Mouse (Mus musculus) c-Kit-negative CD71-positive TER-119-positive erythroid progenitor cells, embryonic 14.5 days (primary cell): ENCODE measurements around the gene Ina.
A peak's percentile ranks its signal among the peaks of the same experiment; 100 is the strongest.
"Not testable (repeated sequence)": the region's sequence is repeated elsewhere in the genome, so short reads cannot be mapped to it uniquely, and the experiment has no call there.

ENCODE experiments used
- DNase-seq: peaks from one replicate; pipeline ENCODE4 v3.0.0-alpha.2; 2013; ENCODE audit warnings: low read depth, low spot score

The Ina gene

DNA sequence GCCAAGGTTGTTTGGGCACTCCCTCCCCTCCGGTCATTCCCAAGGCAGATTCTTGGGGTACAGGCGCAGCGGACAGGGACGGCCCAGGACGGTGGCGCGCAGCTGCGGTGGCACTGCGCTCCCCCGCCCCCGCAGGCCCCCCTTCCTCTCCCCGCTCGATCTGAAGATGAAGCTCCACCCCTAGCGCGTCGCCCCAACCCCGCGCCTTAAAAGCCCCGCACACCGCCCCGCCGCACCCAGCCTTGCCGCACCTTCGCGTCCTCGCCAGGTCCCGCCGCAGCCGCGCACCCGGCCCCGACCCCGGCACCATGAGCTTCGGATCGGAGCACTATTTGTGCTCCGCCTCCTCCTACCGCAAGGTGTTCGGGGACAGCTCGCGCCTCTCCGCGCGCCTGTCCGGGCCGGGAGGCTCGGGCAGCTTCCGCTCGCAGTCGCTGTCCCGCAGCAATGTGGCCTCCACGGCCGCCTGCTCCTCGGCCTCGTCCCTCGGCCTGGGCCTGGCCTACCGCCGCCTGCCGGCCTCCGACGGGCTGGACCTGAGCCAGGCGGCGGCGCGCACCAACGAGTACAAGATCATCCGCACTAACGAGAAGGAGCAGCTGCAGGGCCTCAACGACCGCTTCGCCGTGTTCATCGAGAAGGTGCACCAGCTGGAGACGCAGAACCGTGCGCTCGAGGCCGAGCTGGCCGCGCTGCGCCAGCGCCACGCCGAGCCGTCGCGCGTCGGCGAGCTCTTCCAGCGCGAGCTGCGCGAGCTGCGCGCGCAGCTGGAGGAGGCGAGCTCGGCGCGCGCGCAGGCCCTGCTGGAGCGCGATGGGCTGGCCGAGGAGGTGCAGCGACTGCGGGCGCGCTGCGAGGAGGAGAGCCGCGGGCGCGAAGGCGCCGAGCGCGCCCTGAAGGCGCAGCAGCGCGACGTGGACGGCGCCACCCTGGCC, at the start of gene Ina, which contains the start of gene Nt5c2:
Gene Ina (plus strand): TSS at position 252 of the 935 bp plus-strand sequence.
Gene Nt5c2 (minus strand): TSS at position 707 of the 935 bp plus-strand sequence.
- DNase-seq, result no peak

DNA sequence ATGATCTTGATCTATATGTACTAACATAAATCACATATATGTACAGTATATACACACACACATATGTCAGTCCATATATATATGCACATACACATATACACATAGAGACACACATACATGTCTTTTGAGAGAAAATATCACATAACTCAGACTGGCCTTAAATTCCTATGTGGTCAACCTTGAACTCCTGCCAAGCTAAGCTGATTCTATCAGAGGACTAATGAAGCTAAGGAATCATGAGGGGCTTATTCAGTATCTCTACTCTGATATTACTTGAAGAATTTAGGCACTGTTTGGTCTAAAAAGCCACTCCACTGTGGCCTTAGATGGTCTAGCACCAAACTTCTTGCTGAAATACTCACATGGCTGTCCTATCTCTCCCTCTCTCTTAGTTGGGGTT, 49.0 kb upstream of the Ina start:
- DNase-seq, result no peak

DNA sequence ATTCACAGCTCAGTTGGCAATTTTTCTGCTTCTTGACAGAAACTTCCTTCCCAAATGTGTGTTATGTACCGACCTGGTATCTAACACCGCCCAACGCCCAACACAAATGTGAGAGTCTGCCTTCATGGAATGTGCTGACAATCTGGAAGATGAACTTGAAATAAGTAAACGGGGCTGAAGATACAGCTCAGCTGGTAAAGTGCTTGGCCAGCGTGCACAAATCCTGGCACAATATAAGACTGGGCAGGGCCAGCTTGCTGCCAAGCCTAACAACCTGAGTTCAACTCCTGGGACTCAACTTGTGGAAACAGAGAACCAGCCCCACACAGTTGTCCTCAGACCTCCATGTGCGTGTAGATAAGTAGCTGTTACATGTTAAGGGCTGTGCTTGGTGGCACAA, 48.2 kb upstream of the Ina start:
- no peak for DNase-seq

DNA sequence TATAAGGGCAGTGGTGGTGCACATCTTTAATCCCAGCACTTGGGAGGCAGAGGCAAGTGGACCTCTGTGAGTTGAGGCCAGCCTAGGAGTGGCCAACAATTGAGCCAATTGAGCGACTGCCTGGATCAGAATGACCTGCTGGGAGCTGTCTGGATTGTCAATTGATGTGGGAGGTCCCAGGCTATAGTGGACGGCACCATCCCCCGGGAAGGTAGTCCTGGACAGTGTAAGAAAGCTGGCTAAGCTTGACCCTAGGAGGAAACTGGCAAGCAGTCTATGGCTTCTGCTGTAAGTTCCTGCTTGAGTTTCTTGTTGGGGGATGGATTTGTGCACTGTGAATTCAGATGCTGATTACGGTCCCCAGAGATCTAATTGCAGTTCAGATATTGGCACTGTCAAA, 46.6 kb upstream of the Ina start:
- no peak for DNase-seq

DNA sequence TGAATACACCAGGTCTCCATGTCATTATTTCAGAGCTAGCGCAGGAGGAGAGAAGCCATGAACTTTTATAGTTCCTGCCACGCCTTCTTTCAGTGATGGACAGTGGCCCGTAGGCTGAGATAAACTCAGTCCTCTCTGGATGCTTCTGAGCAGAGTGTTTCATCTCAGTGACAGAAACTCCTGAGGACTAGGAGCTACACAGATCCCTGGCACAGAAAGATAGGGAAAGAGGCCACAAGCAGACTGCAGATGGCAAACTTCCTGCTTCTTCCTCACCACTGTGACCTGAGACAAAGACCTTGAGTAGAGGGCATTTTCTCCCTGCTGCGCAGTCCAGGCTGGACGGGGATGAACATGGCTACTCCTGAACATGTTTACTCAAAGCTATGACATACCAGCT, 45.7 kb upstream of the Ina start:
- no peak for DNase-seq

DNA sequence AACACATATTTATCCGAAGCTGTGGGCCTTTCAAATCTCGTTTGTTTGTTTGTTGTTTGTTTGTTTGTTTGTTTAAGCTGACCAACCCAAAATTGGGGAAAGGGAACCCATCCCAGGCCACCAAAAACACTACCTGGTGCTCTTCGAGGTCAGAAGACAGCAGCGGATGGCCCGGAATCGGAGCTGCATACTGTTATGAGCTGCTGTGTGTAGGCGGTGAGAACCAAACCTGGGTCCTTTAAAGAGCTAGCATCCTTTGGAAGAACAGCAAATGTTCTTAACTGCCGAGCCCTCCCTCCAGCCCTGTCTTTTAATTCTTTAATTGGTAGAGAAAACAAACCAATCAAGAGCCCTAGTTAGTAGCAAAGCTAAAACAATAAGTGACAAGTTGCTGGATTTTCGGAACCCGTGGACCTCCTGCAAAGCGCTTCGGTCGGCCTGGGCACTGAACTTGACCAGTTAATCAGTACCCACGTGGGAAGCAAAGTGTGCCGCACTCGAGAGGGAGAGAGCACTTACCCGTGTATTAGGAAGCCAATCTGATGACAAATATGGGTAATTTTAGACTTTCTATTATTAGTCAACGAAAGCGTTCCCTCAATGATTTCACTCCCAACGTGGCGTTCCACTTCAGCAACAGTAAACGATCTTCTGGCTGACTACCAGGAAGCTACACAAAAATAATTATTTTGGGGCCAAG, 45.1 kb upstream of the Ina start:
- DNase-seq, result no peak

DNA sequence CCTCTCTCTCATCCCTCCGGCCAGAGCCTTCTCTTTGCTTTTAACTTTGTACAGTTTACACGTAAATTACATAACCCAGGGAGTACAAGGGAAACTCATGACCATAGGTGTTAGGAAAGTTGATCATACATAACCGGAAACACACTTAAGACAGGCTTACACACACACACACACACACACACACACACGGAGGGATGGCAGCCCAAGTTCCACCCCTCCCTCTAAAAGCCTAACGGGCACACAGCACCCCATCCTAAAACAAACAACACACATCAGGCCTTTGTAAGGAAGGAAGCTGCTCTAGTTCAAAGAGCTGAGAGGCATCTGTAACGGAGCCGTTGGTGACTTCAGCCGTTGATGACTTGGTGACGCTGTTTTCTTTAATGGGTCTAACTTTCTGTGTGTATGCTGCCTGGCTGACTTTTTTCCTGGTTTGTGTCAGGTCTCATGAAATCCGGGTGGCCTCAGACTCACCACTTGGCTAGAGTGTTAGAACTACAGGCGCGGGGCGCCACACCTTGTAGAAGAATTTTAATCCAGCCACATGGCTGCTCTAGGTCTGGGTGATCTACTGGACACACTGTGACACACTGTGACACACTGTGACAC, 44.3 kb upstream of the Ina start:
- DNase-seq, result no peak

DNA sequence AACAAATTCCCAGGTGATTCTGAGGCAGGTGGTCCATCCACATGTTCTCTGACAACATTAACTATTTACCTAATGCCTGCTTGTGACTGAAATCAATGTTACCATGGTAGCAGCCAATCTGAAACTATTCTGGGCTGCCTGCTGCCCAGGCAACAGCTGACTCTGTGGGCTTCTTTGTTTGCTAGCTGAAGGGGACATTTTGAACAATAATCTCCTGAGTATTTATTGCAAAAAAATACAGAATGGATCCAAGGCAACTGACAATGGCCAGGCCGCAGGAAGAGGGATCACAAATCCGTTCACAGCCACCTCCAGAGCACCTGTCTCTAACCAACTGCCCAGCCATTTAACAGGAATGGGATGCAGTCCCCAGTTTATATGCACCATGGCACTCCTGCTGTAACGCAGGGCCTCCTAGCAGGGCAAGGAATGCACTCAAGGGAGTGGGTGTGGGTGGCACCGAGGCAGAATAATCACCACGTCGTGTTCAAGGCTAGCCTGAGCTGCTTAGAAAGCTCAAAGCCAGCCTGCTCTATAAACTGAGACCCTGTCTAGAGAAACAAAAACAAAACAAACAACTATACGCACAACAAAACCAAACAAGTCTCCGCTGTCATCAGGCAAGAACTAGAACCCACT, 43.3 kb upstream of the Ina start:
- no peak for DNase-seq

DNA sequence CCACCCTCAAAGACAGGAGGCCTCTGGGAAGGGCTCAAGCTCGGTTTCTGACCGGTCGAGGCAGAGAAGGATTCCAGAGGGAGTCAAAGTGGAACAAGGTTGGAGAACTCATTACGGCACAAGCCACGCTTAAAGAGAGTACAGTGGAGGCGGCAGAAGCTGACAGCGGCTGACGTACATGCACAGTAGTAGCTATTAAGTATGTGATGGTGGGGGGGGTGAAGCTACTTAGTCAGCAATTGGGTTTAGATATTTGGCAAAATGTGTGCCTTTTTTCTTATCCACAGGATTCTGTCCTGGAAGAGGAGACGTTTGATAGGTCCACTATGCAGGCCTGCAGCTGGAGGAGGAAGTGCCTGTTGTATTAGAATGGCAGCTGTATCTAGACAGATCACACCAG, 42.8 kb upstream of the Ina start:
- no peak for DNase-seq

DNA sequence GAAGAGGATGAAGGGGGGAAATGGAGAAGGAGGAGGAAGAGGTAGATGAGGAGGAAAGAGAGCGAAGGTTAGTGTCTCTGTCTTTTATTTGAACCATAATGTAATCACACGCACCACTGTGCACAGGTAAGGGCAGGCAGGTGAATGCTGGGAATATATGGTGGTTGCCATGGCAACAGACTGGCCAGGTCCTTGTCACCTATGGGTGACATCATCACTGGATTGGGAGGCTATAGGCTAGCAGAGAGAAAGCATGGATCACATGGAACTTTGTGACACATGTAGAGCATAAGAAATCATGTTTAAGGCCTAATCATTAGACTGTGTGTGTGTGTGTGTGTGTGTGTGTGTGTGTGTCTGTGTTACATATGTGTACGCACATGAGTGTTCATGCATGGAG, 42.3 kb upstream of the Ina start:
- DNase-seq, result no peak

DNA sequence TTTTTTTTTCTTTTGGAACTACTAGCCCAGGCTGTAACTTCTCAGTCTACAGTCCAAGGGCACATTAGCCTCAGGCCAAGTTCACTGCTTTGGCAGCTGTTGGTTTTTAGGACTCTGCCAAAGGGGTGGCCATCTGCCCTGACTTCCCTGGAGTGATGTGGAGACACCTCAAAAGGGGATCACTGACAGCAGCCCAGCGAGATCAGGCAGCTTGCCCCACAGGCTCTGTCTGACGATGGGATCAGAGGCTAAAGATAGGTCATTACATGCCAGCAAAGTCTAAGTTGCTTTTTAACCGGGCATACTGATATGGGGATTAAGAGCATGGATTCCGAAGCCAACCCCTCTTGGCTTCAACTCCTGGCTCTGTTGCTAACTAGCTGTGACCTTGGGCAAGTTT, 38.9 kb upstream of the Ina start:
- no peak for DNase-seq

DNA sequence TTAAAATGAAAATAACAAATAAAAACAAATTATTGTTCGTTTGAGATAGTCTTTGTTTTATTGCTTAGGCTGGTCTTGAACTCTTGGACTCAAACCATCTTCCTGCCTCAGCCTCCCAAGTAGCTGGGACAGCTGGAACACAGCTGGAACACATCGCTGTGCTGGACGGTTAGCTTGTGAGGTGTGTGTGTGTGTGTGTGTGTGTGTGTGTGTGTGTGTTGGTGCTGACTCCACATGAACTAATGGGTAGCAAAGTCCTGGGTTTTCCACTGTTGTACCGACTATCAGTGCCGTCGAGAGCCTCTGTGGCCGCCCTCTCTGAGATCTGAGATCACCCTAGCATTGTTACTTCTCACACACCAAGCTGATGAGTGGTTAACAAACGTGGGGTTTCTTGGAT, 38.5 kb upstream of the Ina start:
- DNase-seq, result no peak

DNA sequence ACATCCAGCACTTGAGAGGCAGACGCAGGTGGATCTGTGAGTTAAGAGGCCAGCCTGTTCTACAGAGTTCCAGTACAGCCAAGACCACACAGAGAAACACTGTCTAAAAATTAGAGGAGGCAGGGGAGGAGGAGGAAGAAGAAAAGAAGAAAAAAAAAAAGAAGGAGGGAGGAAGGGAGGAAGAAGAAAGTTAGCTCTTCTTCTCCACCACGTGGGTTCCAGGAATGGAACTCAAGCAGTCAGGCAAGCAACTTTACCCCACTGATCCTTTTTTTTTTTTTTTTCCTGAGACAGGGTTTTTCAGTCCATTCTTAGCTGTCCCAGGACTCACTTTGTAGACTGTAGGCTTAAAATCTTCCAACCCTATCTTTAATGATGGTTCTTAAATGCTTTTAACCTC, 37.8 kb upstream of the Ina start:
- no peak for DNase-seq

DNA sequence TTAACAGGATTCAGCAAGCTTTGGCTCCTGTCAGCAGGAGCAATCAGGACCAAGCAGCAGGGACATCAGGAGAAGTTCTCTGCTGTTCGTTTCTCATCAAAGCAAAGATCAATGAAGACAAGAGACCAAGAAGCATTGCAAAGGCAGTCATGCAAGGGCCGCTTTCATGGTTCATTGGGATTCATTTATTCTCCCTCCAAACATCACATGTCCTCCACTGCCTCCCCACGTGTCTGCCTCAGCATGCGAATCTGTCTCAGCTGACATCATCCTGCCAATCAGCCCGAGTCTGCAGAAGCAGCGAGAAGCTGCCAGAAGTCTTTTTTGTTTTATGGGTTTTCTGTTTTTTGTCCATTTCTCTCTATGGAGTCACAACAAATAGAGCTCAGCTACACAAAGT, 37.0 kb upstream of the Ina start:
- no peak for DNase-seq

DNA sequence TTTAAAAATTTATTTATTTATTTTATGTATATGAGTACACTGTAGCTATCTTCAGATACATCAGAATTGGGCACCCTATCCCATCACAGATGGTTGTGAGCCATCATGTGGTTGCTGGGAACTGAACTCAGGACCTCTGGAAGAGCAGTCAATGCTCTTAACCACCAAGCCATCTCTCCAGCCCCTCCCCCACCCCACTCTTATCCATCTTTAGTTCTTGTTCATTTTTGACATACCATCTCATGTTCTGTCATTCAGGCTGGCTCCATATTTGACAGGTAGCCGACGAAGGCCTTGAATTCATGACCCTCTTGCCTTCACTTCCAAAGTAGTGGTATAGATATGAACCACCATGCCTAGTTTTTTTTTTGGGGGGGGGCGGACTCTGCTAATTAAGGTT, 36.4 kb upstream of the Ina start:
- not testable (repeated sequence) for DNase-seq

DNA sequence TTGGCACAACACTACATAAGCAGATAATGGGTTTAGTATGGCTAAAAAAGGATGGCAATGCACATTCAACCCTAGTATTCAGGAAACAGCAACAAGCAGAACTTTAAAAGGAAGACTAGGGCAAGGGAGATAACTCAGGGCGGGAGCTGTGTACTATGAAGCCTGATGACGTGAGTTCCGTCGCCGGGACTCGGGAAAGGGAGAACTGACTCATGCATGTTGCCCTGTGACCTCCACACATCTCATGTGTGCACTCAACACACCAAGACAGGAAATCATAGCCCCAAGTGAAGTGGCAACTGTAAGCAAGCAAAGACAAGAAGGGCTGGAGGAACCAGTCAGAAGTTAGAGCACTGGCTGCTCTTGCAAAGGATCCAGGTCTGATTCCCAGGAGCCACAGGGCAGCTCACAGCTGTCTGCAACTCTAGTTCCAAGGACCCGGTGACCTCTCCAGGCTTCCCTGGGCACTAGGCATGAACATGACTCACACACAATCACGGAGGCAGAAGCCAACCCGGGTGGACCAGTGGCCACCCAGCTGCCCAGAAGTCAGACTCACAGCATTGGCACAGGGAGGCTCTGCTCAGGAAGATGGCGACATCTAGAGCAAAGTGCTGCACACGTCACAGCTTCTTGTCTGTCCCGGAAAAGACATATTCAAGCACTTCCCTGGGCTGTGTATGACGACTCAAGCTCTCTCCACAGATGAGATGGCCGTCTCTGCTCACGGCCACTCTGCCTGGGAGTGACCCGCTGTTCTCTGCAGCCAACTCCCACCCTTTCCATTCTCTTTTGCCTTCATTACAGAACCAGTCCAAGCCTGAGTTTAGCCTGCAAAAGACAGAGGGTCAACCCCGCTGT, 35.3 kb upstream of the Ina start:
- DNase-seq, result no peak

DNA sequence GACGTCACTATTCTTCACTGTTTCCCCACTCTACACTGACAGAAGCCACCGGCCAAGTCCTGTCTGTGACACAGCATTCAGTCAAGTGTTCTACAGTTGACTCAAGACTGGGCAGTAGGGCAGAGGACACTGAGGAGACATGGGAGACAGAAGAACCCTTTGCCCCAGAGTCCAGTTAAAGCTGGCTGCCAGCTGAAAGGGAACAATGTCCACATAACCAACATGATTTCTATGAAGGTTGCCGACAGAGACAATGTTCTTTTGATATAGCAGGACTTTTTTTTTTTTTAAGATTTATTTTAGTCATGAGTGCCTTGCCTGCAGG, 34.8 kb upstream of the Ina start:
- no peak for DNase-seq

DNA sequence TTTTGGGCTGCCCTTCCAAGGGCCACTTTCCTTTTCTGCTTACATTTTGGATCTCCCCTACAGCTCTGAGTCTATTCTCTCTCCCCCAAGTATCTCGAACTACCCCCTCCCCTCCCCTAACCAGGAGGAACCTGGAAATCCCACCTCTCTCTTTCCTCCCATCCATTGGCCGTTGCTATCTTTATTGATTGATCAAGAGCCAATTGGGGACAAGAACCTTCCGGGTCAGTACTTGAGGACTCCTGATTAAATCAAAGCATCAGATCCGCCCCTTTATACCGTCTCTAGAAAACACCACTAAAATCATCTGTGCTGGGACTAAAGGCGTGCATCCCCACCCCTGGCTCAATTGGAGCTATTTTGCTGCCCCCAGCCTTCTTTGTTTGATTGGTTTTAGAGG, 33.0 kb upstream of the Ina start:
- DNase-seq, result no peak

DNA sequence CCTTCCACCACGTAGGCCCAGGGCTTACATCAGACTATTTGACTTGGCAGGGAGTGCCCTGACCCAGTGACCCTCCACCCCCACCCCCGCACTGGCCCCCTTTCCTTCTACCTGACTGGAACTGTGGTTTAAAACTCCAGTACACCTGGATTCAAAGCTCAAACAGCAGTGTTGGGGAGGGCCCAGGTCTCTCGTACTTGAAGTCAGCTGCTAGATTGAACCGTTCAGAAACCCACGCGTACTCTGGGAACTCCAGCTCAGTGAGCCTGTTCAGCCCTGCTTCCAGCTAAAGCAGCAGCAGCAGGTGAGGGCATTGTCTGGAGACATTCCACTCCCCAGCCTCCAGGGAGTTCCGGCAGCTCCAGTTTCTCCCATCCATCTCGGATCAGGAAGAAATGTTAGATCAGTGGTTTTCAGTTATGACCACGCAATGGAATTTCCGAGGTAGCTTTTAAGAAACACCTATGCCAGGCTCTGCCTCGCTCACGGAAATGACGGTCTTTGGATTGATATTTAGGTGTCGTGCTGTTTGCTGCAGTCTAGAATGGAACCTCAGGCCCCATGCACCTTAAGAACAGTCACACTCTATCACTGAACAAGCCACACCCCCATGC, 31.0 kb upstream of the Ina start:
- DNase-seq, result no peak

DNA sequence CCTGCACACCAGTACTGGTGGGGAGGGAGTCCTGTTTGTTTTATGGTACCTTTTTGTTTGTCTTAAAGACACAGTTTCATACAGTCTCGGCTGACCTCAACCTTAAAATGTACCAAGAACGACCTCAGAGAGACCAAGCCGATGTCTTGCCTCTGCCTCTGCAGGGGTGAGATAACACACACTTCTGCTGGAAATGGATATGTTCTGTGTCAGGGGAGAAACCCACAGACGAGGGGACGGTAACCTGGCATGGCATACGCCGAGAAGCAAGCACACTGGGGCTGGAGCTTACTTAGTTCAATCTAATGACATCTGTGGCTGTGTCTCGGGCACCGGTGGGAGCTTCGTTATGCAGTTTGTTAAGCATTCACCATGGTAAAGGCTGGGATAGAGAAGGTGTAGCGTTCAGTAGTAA, 30.5 kb upstream of the Ina start:
- peak; percentile 62 for DNase-seq
